Mouse (Mus musculus) MEL (cell line): ENCODE results near the gene Acss3.

Experiments
- CTCF ChIP-seq, 3 experiments: IDR thresholded peaks in 2 of 3; conservative IDR thresholded peaks in 1 of 3; 2 replicates each; pipeline ENCODE4 v1.5.1; 2011 to 2012; ENCODE audit warnings: low read length in 3 of 3, low read depth in 2 of 3, mild to moderate bottlenecking in 2 of 3, improper control_type of control experiment in 1 of 3, inconsistent platforms in 1 of 3, mixed read lengths in 1 of 3, moderate library complexity in 1 of 3; ENCODE audit not compliant: control insufficient read depth in 1 of 3, insufficient read depth in 1 of 3, poor library complexity in 1 of 3, severe bottlenecking in 1 of 3
- ELF1 ChIP-seq: IDR thresholded peaks from 2 replicates; pipeline ENCODE4 v1.6.1; 2014; ENCODE audit warnings: low read depth, mild to moderate bottlenecking, inconsistent platforms, low read length, improper control_type of control experiment, moderate library complexity
- MAZ ChIP-seq: IDR thresholded peaks from 2 replicates; pipeline ENCODE4 v1.6.1; 2012; ENCODE audit warnings: low read depth, mild to moderate bottlenecking, inconsistent platforms, low read length, improper control_type of control experiment
- POLR2A ChIP-seq, 2 experiments: IDR thresholded peaks; 2 replicates each; pipeline ENCODE4 v1.6.1; 2011 to 2012; ENCODE audit warnings: low read length in 2 of 2, mild to moderate bottlenecking in 2 of 2, control low read depth in 1 of 2, improper control_type of control experiment in 1 of 2, low read depth in 1 of 2, moderate library complexity in 1 of 2; ENCODE audit not compliant: control insufficient read depth in 1 of 2, insufficient read depth in 1 of 2, poor library complexity in 1 of 2
- SIN3A ChIP-seq: IDR thresholded peaks from 2 replicates; pipeline ENCODE4 v1.6.1; 2012; ENCODE audit warnings: low read length, improper control_type of control experiment, inconsistent platforms
- TBP ChIP-seq: IDR thresholded peaks from 2 replicates; pipeline ENCODE4 v1.8.0; 2011; ENCODE audit warnings: low read depth, low read length, improper control_type of control experiment
- UBTF ChIP-seq: IDR thresholded peaks from 2 replicates; pipeline ENCODE4 v1.6.1; 2012; ENCODE audit warnings: low read depth, mild to moderate bottlenecking, inconsistent platforms, low read length, improper control_type of control experiment, moderate library complexity, borderline replicate concordance; ENCODE audit not compliant: insufficient read depth

- no peak for TF ChIP-seq UBTF
- TF ChIP-seq SIN3A = no peak
- no peak for TF ChIP-seq POLR2A (IDR thresholded peaks at IDR 0.05; ENCODE audit: control insufficient read depth in 1 of 2, insufficient read depth in 1 of 2, low read depth in 1 of 2, low read length in 2 of 2, poor library complexity in 1 of 2)
- TF ChIP-seq MAZ = no peak
- no peak for TF ChIP-seq TBP
- TF ChIP-seq CTCF (IDR thresholded peaks at IDR 0.05 in 2 of 3, conservative IDR thresholded peaks at IDR 0.05 in 1 of 3; ENCODE audit: control insufficient read depth in 1 of 3, insufficient read depth in 1 of 3, low read depth in 2 of 3, low read length in 3 of 3, poor library complexity in 1 of 3, severe bottlenecking in 1 of 3) = no peak
- no peak for TF ChIP-seq ELF1
Observed at GRCm38 (mm10) chr10:107053846-107054624, 69.4 kb downstream of the Acss3 start.
